Mouse (Mus musculus): Measurements from ENCODE around the gene Gm5741. TPM values are rescaled to one million over a fixed set of nuclear protein-coding genes. Genes with fewer than 3 reads are reported as not detected.

Gene Gm5741
- polyA plus RNA-seq, 1 experiment from 2014 or later, result 1.3 TPM

GRCm38 (mm10) chr8:85071514-85072281 is 3.9 kb upstream of the Gm5741 start, which contains the start of gene Dhps:
TSS of gene Dhps (plus strand) at chr8:85071757.
- peaks cover 54% of the 10 kb centered on the region for H3K36me3 ChIP-seq (replicated peaks)
- no peaks in the 10 kb centered on the region for H3K27me3 ChIP-seq
- H3K27ac ChIP-seq, result peak within 1 kb of the TSS; percentile 96
- H3K9me3 ChIP-seq, result no peaks in the 10 kb centered on the region
- H3K4me2 ChIP-seq, result peak within 1 kb of the TSS; percentile 62
- under 1% methylated on average over 67 of the region's 68 CpGs for WGBS
- peak; percentile 91 for ATAC-seq (ENCODE audit: low FRiP score)
- H3K9ac ChIP-seq, result peak within 1 kb of the TSS; percentile 82
- peak within 1 kb of the TSS; percentile 92 for H3K4me3 ChIP-seq (replicated peaks)
- H3K4me1 ChIP-seq, result peaks cover 19% of the 10 kb centered on the region

DNA sequence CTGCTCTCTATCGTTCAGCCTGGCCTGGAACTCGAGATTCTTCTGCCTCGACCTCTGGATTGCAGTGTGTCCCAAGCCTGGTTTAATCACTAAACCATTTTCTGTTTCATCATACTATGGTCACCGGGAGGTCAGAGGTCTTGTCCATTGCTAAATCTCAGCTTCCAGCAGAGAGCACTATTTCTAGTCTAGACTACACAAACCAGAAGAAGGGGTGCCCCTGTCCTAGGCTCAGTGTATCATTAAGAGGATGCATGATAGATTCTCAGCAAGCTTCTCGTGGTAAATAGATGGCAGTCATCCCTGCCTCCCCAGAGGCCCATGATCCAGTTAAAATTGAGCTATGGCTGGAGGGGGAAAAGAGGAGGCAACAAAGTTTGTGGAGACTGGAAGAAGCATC is 3.3 kb upstream of the Gm5741 start:
- Histone ChIP-seq H3K9ac (peak overlapping the region; percentile 82; the same call in 1 of the 2 replicates), H3K4me2 (peak overlapping the region; percentile 62), H3K4me1 (peaks cover 19% of the 10 kb centered on the region), H3K27me3 (no peaks in the 10 kb centered on the region), H3K4me3 (replicated peaks) (peak overlapping the region; percentile 92), H3K9me3 (no peaks in the 10 kb centered on the region), H3K36me3 (replicated peaks) (peaks cover 54% of the 10 kb centered on the region), H3K27ac (0 out of 2 replicates have a peak overlapping the region, but pooled peaks have one; percentile 96)
- no peak for ATAC-seq (ENCODE audit: low FRiP score)
- 88% methylated on average over 5 of the region's 5 CpGs for WGBS

GRCm38 (mm10) chr8:85067155-85067554 is 627 bp downstream of the Gm5741 start:
- no peak overlapping the region for H3K9ac ChIP-seq
- no peak overlapping the region for H3K4me3 ChIP-seq (replicated peaks)
- H3K4me2 ChIP-seq, result no peak overlapping the region
- 96% methylated on average over 2 of the region's 2 CpGs for WGBS
- H3K9me3 ChIP-seq, result no peaks in the 10 kb centered on the region
- ATAC-seq (ENCODE audit: low FRiP score), result no peak
- H3K36me3 ChIP-seq (replicated peaks), result peaks cover 28% of the 10 kb centered on the region
- no peak overlapping the region for H3K27ac ChIP-seq
- H3K27me3 ChIP-seq, result no peaks in the 10 kb centered on the region
- H3K4me1 ChIP-seq, result peaks cover 9% of the 10 kb centered on the region

GRCm38 (mm10) chr8:85065213-85065612 is 2.6 kb downstream of the Gm5741 start:
- 45% methylated on average over 2 of the region's 2 CpGs for WGBS
- H3K9me3 ChIP-seq, result no peaks in the 10 kb centered on the region
- H3K4me3 ChIP-seq (replicated peaks), result no peak overlapping the region
- no peak overlapping the region for H3K4me2 ChIP-seq
- H3K27ac ChIP-seq, result no peak overlapping the region
- no peak overlapping the region for H3K9ac ChIP-seq
- H3K27me3 ChIP-seq, result no peaks in the 10 kb centered on the region
- peaks cover 19% of the 10 kb centered on the region for H3K4me1 ChIP-seq
- no peak for ATAC-seq (ENCODE audit: low FRiP score)
- H3K36me3 ChIP-seq (replicated peaks), result peaks cover 28% of the 10 kb centered on the region

DNA sequence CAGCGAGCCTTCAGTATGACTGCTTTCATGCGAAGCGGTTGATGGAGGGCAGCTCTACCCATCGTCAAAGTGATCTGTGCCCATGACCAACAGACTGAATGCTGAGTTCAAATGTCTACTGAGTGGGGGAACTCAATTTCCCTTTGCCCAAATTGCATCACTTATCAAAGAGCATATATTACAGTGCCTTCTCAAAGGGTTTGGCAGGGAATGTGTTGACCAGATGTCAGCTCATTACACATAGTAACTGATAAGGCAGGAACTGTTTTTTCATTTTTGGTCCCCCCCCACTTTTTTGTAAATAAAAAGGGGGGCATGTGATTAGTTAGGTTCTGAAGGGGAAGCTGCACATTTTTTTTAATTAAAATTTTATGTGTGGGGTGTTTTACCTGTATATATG is 5.2 kb downstream of the Gm5741 start:
- Histone ChIP-seq H3K27ac (no peak overlapping the region), H3K9ac (no peak overlapping the region), H3K9me3 (no peaks in the 10 kb centered on the region), H3K4me3 (replicated peaks) (no peak overlapping the region), H3K4me2 (no peak overlapping the region), H3K4me1 (peaks cover 19% of the 10 kb centered on the region), H3K36me3 (replicated peaks) (peaks cover 17% of the 10 kb centered on the region), H3K27me3 (no peaks in the 10 kb centered on the region)
- ATAC-seq (ENCODE audit: low FRiP score), result no peak
- 95% methylated on average over 4 of the region's 4 CpGs for WGBS

- Histone ChIP-seq H3K4me1 (peaks cover 19% of the 10 kb centered on the region), H3K27me3 (no peaks in the 10 kb centered on the region), H3K27ac (no peak within 1 kb of the TSS), H3K9me3 (no peaks in the 10 kb centered on the region), H3K4me2 (peak within 1 kb of the TSS; percentile 96), H3K36me3 (replicated peaks) (peaks cover 25% of the 10 kb centered on the region), H3K4me3 (replicated peaks) (peak within 1 kb of the TSS; percentile 65), H3K9ac (peak within 1 kb of the TSS; percentile 64)
- WGBS, result under 1% methylated on average over 52 of the region's 53 CpGs
- ATAC-seq (ENCODE audit: low FRiP score), result peak; percentile 91
These were observed 7.7 kb downstream of the Gm5741 start, which contains the start of gene Fbxw9 for GRCm38 (mm10) chr8:85059879-85060616. TSS of gene Fbxw9 (plus strand) at chr8:85060055.

DNA sequence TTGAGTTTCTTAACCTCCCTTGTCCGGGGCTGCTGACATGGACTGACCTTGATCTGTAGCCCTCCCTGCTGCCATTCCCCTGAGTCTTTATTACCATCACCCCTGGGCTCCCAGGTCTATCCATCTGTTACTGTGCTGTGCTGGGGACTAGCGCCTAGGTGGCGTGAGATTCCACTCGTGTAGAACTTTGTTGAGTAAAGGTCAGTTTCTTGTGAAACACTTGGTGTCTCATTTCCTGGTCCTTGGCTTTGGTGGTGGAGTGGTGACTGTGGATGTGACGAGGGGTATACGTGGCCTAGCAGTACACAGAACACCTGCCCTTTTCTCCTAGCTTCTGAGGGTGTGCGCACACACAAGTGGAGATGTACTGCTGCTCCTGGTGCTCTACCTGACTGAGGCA is 10.4 kb downstream of the Gm5741 start:
- Histone ChIP-seq H3K4me2 (no peak overlapping the region), H3K27ac (no peak overlapping the region), H3K9me3 (no peaks in the 10 kb centered on the region), H3K4me1 (peaks cover 19% of the 10 kb centered on the region), H3K9ac (no peak overlapping the region), H3K36me3 (replicated peaks) (peaks cover 51% of the 10 kb centered on the region), H3K4me3 (replicated peaks) (no peak overlapping the region), H3K27me3 (no peaks in the 10 kb centered on the region)
- no peak for ATAC-seq (ENCODE audit: low FRiP score)
- WGBS, result 89% methylated on average over 7 of the region's 7 CpGs

- ATAC-seq (ENCODE audit: low FRiP score), result no peak
- Histone ChIP-seq H3K9ac (no peak overlapping the region), H3K4me1 (peaks cover 14% of the 10 kb centered on the region), H3K9me3 (no peaks in the 10 kb centered on the region), H3K4me3 (replicated peaks) (no peak overlapping the region), H3K36me3 (replicated peaks) (peaks cover 86% of the 10 kb centered on the region), H3K4me2 (no peak overlapping the region), H3K27ac (no peak overlapping the region), H3K27me3 (no peaks in the 10 kb centered on the region)
- WGBS, result 88% methylated on average over 6 of the region's 6 CpGs
These were observed 24.2 kb downstream of the Gm5741 start for GRCm38 (mm10) chr8:85043619-85044018.

DNA sequence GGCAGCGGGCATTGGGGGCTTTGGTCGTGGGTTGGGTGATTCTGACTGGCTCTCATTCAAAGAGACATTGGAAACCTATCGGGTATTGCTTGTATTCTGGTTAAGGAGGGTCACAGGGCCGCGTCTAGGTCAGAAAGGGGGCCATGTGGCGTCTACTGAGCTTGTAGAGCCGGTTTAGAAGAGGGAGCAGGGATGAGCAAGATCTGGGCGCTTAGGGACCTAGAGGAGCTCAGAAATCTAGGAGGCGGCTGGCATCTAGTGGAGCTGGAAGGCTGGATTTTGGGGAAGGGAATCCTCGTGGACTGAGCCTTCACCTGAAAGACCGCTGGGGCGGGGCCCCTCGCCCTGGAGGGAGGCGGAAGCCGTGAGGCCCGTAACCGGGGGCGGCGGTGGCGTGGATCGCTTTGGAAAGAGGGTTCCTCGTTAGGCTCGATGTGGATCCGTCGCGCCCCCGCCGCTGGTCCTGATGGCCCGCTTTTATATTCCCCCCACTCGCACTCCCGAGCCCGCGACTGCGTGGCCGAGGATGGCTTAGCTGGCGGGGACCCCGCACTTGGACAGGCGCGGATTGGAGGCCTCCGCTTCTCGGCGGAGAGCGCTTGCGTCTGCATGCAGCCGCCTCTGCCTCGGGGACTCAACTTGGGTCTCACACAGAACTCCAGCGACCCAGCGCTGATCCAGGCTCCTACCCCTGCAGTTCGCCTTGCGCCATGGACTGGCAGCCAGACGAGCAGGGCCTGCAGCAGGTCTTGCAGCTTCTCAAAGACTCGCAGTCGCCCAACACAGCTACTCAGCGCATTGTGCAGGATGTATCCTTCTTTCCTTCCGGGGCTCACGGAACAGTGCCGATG is 29.9 kb downstream of the Gm5741 start:
- peak overlapping the region; percentile 100 for H3K27ac ChIP-seq
- under 1% methylated on average over 52 of the region's 57 CpGs for WGBS
- no peaks in the 10 kb centered on the region for H3K9me3 ChIP-seq
- peak overlapping the region; percentile 96 for H3K9ac ChIP-seq
- peaks cover 43% of the 10 kb centered on the region for H3K36me3 ChIP-seq (replicated peaks)
- H3K4me3 ChIP-seq (replicated peaks), result peak overlapping the region; percentile 83
- no peak; the same call in 1 of the 2 replicates for ATAC-seq (ENCODE audit: low FRiP score)
- peaks cover 41% of the 10 kb centered on the region for H3K4me1 ChIP-seq
- H3K27me3 ChIP-seq, result no peaks in the 10 kb centered on the region
- H3K4me2 ChIP-seq, result peak overlapping the region; percentile 96

DNA sequence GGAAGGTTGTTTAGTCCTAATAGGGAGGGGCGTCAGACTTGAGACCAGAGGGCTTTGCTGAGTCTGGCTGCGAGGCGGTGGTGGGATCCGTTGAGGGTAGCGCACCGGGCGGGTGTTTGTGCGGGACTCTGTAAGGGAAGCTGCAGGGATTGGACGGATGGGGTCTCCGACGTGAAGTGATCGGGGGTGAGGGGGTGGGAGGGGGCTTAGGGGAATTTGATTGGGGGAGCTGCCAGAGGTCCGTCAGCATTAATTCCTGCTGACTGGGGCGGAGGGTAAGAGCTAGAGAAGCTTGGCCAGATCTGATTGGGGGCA is 30.5 kb downstream of the Gm5741 start:
- WGBS, result 0% methylated on average over 14 of the region's 14 CpGs
- Histone ChIP-seq H3K9me3 (no peaks in the 10 kb centered on the region), H3K4me3 (replicated peaks) (peak overlapping the region; percentile 83), H3K36me3 (replicated peaks) (peaks cover 44% of the 10 kb centered on the region), H3K4me2 (peak overlapping the region; percentile 96), H3K4me1 (peaks cover 41% of the 10 kb centered on the region), H3K27me3 (no peaks in the 10 kb centered on the region), H3K9ac (peak overlapping the region; percentile 96), H3K27ac (peak overlapping the region; percentile 100)
- peak; percentile 70 for ATAC-seq (ENCODE audit: low FRiP score)

- no peaks in the 10 kb centered on the region for H3K9me3 ChIP-seq
- peak within 1 kb of the TSS; percentile 96 for H3K9ac ChIP-seq
- no peaks in the 10 kb centered on the region for H3K27me3 ChIP-seq
- peaks cover 41% of the 10 kb centered on the region for H3K4me1 ChIP-seq
- WGBS, result under 1% methylated on average over 59 of the region's 59 CpGs
- H3K36me3 ChIP-seq (replicated peaks), result peaks cover 46% of the 10 kb centered on the region
- peak within 1 kb of the TSS; percentile 83 for H3K4me3 ChIP-seq (replicated peaks)
- ATAC-seq (ENCODE audit: low FRiP score), result peak; percentile 94
- H3K27ac ChIP-seq, result peak within 1 kb of the TSS; percentile 100
- H3K4me2 ChIP-seq, result peak within 1 kb of the TSS; percentile 96
These were observed 30.9 kb downstream of the Gm5741 start, which contains the start of gene Tnpo2 for GRCm38 (mm10) chr8:85036718-85037365. TSS of gene Tnpo2 (plus strand) at chr8:85036915.
